Mouse (Mus musculus) forelimb bud, embryonic 11.5 days (tissue): ENCODE results near the gene Eva1a.

Experiments used
- DNase-seq: peaks from one replicate; pipeline ENCODE4 v3.0.0-alpha.2; 2012; ENCODE audit warnings: low read depth, low spot score

Eva1a gene

DNA sequence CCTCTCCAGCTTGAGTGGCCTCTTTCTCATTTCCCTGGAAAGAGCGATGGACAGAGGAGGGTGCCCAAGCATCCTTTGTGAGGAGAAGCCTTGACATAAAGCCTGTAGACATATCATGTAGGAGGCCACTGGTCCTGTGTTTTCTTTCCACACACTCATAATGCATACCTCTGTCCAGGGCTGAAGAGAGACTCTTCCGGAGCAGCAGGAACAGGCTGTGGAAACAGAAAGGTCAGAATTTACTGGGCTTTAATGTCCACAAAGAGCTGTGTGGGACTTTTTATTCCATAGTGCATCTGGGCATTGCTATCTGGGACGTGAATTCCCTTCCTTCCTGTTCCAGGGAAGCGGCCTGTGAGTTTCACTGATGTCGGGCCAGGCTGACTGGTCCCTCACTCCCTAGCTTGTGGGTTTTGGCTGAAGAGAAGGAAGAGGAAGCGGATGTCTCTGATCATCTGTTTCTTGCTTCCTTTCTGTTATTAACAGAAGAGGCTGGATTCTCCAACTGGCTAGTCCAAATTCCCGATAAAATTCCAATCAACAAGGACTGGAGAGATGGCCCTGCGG is 25.8 kb downstream of the Eva1a start:
- no peak for DNase-seq

DNA sequence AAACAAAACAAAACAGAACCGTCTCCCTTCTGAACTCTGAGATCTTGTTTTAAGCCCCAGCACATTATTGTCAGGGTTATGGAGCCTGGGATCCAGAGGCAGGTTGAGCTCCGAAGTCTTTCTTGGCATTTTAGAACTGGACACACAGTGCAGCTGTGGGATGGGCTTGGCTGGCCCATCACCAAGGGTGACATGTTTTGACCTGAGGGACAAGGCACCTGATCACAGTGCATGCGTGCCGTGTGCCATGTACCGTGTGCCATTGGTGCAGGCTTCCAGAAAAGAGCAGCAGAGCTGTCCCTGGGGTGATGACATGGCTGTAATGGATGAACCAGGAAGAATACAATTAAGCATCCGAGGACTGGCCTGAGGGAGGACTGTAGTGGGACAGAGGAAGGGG is 29.6 kb downstream of the Eva1a start:
- DNase-seq, result no peak

DNA sequence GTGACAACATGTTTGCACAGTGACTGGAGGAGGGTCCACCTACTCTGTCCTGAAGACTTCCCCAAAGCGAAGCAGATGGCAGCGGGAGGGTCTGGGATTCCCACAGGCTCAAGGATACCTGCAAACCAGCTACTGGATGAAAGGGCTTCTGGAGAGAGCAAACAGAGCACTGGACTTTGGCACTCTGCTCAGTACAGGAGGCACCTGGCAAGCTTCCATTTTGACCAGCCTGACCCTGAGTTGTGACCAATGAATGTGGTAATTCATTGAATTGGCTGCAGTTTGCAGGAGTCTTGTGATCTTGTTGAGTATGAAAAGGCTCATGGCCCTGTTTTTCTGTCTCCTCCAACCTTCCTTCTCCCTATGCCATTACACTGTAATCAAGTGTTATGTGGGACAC is 32.2 kb downstream of the Eva1a start:
- DNase-seq, result no peak

DNA sequence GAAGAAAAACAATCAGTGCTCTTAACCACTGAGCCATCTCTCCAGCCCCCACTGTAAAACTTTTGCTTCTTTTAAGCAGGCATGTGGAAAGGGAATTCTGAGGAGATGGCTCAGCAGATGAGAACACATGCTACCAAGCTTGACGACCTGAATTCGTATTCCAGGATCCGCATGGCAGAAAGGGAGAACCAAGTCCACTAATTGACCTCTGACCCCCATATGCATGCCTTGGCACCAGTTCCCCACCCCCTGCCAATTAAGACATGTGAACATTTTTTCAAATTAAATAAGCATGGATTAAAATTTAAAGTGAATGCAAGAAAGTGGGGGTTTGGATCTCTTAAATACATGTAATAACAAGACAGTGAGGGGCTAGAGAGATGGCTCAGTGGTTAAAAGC is 32.7 kb downstream of the Eva1a start:
- no peak for DNase-seq

DNA sequence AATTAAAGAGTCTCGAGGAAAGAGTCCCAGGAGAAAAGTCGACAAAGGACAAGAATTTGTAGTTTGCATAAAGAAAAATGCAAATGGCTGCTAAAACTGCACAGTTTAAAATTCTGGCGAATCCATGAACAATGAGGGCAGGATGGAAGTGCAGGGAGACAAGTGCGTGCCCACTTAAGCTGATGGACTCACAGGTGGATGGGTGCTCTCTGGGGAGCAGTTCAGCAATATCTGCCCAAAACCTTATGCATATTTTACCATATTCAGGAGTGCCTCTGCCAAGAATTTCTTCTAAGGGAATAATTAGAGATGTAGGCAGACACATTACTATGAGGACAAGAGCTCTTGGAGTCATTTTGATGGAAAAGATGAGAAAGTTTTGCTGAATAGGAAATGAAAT is 35.5 kb downstream of the Eva1a start:
- no peak for DNase-seq

DNA sequence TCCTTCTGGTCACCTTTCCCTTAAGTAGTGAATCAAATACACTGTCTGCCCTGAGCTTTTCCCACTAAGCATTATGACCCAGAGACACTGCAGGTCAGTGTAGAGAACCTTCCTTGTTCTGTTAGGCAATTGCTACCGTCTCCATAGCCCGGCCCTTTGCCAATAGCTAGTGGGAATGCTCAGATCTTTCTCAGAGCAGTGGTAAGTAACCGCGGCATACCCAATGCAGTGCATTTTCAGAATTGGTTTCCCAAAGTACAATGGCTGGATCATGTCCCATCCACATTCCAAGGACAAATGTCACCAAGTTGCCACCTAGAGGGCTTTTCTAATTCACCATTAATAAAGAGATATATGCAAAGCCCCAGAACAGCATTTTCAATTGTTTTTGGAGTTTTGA is 38.0 kb downstream of the Eva1a start:
- DNase-seq, result no peak

DNA sequence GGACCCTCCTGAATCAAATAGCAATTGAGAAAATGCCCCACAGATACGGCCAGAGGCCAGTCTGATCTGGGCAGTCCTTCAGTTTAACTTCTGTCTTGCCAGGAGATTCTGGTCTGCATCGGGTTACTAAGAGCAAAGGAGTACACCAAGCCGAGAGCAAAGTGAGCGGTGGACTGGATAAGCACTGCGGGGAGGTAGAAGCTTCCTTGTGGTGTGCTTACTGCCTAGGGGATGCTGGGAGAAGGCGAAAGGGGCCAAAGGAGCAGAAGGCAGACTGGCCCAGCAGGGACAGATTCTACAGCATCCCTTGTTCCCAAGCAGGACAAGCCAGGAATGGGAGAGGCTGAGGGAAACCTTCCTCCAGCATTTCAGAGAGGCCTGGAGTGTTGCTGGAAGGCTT is 42.8 kb downstream of the Eva1a start:
- DNase-seq, result no peak

DNA sequence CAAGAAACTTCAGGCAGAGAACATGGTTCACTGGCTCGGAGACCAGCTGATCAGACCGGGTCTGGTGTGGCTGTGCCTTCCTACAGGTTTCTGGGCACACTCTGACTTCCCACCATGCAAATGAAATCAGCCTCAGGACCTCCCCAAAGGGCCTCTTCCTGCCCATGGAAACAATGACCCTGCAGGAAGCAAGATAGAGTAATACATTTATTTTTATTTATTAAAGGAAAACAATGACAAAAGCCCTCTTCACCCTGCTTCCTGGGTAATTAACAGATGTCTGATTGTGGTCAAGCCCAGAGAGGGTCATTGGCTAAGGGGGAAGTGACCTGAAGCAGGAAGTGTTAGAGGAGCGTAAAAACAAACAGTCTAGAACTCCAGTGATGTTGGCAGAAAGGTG is 43.4 kb downstream of the Eva1a start:
- no peak for DNase-seq

DNA sequence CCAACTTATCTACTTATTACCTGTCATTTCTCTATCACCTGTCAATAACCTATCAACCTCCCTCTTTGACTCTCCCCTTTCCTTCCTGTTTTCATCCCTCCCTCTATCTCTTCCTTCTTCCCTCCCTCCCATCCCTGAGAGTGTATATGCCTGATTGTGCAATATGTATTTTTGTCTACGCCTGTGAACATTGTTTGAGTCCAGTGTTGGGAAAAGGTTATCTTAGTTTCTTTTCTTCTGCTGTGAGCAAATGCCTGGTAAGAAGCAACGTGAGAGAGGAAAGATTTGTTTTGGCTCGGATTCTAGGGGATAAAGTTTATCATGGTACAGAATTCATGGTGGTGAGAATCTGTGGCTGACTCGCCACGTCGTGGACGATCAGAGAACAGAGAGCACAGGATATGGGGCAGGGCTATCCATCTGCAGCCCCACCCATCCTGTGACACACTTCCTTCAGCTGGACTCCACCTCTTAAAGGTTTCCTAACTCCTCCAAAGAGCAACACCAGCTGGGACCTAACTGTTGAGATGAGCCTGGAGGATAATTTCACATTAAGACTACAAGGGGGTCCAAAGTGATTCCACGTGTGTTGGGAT is 44.6 kb downstream of the Eva1a start:
- DNase-seq, result no peak

DNA sequence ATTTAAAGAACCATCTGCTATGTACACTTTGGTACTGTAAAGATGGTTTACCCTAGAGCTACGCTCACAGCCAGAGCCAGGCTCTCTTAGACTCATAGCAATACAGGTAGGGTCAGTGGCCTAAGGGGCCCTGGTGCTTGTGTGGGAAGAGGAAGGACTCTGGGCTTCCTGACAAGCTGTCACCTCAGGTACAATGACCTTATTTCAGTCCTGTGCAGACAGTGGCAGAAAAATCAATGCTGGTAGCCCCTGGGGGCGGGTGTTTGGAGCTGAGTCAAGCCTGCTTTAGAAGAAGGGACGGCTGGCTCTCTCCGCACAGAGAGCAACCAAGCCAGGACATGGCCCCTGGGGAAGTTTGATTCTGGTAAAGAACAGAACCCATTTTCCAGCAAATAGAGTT is 47.3 kb downstream of the Eva1a start:
- no peak for DNase-seq

DNA sequence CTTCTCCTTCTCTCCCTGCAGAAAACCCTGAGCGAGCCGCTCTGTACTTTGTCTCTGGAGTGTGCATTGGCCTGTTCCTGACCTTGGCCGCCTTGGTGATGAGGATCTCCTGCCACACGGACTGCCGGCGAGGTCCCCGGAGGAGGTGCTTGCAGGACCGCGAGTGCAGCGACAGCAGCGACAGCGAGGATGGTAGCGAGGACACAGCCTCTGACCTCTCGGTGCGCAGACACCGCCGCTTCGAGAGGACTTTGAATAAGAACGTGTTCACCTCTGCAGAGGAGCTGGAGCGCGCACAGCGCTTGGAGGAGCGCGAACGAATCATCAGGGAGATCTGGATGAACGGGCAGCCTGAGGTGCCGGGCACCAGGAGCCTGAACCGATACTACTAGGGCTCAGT is 50.9 kb downstream of the Eva1a start:
- peak; percentile 0 for DNase-seq

DNA sequence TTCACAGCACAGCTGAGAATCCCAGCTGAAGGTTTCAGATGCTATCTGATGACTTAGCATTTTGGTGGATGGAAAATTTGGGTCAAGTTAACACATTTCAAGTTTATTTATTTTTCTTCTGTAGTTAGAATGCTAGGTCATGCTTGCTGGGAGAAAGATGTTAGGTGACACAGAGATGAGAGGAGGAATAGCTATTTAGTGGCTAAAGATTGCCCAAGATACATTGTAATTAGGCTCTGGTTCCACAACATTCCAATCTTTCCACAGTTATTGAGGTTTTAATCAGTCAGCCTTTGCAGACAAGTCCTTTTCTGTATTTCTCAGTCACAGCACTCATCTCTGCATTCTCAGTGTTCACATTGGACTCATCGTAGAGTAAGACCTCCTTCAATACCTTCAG is 56.9 kb downstream of the Eva1a start:
- no peak for DNase-seq

DNA sequence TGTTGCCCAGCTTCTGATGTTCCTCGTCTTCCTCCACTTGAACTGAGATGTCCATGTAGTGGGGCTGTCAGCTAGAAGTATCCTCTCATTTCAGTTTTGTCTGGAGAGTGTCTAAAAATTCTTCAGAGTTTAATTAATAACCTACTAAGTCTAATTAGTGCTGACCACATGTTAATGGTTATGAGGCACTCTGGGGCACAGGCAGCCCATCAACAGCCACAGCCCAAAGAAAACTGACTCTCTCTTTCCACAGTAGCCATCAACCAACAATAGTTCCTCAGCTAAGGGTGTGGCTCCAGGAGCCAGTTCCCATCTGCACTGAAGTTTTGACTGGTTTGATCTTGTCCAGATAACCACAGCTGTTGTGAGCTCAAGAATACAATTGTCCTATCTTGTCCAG is 57.6 kb downstream of the Eva1a start:
- no peak for DNase-seq

DNA sequence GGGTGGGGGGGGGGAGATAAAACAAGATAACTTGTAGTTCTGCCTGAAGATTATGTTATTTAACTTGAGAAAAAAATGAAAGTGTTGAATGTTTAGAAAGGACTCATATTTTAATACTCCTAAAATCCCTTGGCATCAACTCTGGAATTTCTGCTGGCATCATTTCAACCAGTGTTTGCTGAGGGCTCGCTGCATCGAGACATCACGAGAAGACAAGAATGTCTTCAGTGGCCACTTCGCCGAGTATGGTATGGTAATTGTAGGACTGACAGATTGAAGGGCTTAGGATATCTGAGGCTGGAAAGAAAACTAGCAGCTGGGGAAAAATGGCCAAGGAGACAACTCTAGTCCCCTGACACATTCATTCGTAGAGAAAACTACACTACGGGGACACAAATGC is 69.6 kb downstream of the Eva1a start:
- no peak for DNase-seq

DNA sequence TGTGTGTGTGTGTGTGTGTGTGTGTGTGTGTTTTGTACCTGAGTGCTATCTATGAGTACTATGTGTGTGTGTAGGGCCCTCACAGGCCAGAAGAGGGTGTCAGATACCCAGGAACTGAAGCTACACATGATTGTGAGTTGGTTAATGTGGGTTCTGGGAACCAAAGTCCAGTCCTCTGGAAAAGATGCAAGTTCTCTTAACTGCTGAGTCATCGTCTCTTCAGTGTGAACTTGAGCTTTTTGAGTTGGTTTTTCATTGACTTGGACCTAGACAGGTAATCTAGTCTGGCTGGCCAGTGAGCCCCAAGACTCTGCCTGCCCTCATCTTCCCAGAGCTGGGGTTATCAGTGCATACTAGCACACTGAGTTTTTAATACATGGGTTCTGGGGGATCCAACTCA is 70.3 kb downstream of the Eva1a start:
- no peak for DNase-seq

DNA sequence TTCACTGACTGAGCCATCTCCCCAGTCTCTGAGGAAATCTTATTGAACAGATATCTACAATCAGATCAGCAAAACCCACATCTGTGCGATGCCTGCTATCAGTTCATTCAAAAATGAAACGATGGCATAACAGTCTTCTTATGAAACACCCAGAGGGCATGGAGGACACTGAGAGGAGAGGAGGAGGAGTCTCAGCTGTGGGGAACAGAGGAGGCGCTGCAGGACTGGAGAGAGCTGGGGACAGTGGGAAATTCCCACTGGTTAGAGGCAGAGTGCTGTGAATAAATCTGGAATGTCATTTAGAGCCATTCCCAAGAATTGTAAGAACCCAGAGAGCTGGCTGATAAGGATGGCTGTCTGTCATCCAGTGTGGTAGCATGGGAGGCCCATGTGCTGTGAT is 70.7 kb downstream of the Eva1a start:
- no peak for DNase-seq

DNA sequence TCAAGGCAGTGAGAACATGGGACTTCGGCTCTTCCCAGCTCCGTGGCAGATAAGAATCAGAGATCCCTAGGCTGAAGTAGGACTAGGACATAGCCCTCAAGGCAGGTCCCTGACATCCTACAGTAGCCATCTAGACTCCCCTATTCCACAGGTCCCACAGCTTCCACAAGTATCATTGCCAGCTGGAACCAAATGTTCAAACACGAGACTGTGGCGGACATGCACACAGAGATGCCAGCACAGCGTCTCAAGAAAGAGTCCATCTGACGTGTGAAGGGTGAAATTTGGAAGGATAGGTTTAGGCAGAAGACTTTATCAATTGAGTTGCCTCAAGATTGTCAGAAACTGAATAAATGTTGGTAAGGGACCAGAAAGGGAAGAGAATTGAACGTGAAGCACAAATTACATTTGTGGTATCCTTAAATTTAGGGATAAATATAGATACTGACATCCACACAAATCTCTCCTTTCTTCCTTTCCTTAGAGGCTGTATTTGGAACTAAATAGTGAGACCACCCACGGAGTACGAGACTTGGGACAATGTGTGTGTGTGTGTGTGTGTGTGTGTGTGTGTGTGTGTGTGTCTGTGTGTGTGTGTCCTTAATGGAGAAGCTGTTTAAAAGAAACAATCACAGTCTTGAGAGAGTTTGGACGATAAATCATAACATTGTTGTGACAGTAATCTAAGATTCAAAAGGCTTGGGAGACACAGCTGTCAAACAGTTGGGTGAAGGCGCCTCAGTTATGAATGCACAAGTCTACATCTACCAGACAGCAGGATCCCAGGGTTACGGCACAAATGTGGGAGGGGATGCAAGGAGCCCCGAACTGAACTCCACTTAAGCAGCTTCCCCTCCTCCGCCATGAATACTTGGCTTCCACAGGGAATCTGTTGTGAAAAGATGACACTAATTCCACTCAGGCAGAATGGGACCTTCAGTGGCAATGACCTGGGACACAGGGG is 71.6 kb downstream of the Eva1a start:
- no peak for DNase-seq

DNA sequence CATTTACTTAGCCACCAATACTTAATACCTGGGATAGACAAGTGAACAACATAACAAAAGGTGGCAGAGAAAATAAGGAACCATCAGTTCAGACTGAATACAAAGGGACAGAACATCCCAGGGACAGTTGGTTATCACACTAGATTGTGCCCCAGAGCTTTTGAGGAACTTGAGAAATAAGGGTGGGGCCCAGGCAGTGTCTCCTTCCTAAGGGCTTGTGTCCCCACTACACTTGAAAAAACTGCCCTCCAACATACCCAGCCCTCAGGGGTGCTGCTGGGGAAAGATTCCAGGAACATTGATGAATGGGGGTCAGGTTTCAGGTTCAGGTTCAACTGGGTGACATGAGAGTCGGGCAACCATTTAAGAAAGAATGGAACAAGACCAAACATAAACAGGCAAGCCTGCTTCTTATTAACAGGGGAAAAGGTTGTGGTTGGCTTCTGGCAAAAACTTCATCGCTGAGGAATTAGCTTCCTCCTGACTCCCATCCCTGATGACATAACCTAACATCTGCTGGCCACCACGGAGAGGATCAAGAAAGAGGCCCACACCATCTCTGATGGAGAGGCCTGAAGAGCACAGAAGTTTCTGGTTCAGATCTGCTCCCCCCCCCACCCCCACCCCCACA is 74.6 kb downstream of the Eva1a start:
- DNase-seq, result peak; percentile 26

DNA sequence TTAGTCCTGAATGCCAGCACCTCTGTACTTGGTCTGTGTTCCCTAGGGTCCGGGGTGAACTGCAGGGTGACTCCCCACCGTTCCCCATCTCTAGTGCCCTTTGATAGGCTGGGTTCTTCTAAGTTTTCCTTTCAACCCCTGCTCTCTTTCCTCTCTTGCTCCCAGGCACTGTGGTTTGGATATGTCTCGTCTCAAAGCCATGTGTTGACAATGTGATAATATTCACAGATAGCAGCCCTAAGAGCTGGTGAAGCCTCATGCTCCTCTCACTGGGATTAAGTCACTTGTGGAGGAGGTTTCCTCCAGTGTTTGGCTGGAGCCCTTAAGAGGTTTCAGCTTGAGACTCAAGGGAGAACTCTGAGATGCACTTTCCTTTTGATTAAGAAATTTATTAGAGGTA is 75.3 kb downstream of the Eva1a start:
- DNase-seq, result no peak

DNA sequence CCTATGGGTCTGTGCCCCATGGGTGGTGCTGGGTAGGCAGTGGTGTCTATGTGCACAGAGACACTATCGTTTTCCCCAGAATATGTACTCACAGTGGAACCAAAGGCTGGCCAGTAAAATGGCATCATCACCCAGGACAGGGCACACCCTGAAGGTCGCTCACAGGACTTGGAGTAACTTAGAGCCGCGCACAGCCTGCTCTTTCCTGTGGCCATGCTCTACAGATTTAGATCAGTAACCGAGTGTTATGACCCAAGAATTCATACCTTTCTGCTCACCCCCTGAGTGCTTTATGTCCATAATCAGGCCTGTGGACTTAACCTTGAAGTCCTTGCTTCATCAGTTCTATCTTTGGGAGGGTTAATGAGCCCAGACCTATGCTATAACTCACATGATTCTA is 77.0 kb downstream of the Eva1a start:
- no peak for DNase-seq

DNA sequence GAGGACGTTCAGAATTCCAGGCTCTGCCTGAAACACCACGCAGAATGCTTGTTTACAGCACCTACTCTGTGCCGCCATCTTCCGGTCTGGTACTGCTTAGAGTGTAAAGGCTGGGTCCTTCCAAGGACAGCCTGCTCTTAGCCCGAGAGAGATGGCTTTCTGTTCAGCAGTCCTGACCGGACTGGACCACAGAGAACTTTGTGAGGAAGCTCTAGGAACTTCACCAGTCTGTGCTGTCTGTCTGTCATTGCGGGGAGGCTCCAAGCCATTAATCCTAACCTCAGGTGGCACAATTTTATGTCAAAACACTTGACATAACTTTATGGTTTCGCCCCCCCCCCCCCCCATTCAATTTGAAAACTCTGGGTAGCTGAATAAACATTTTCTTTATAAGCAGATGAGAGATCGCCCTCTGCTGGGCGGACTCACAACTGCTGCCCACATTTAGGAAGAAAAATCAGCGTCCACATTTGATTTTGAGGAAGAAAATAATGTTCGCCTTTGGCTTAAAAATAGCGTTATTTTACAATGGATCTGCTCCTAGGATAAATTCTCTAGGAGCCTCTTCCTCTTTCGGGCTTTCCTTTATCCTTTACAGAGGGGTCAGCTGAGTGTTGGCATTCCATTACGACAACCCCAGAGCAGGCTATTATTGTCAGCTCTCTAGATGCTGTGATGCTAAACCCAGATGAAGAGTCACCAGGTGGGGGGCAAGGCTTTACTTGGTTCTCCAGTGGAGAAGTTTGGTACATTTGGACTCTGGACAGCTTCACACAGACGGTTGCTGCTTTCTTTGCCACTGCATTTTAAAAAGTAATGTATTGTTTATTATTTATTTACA is 78.7 kb downstream of the Eva1a start:
- peak; percentile 76 for DNase-seq

DNA sequence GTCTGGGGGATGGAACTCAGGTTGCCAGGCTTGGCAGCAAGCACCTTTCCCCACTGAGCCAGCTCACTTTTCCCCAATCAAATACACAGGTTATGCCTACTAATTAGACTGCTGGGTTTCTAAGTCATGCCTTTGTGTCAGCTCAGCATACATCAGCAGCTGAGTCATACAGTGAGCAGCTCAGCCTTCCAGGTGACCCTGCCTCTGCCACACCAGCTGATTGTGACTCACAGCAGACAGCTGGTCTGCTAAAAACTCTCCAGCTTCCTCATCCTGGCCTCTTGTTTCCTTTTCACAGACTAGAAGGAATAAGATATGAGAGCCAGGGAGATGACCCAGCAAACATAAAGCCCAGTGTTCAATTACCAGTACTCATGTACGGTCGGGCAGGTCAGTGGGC is 84.3 kb downstream of the Eva1a start:
- no peak for DNase-seq
